Mouse (Mus musculus): ENCODE measurements around the gene Bbox1. TPM values are rescaled to one million over a fixed set of nuclear protein-coding genes. Genes with fewer than 3 reads are reported as not detected.

Gene Bbox1
- polyA plus RNA-seq, 1 experiment from 2014 or later = 1.1 TPM

DNA sequence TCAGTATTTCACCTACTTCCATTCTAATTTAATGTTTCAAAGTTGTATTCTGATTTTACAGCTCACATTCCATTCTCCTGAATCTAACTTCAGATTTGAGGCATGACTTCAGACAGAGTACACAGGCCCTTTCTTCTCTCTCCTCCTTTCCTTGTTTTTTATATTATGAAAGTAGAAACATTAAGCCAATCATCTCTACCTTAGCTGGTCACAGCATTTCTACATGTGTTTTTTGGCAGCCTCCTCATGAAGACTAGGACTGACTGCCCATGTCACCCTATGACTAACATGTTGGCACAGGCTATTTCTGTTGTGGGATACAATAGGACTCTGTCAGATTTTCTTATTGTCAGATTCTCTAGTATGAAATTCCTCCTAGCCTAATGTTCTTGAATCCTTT is 14.6 kb upstream of the Bbox1 start:
- Histone ChIP-seq H3K9ac (replicated peaks; ENCODE audit: low read depth) (no peak overlapping the region), H3K27ac (ENCODE audit: low read length) (no peak overlapping the region), H3K36me3 (ENCODE audit: insufficient read depth, low read length) (no peaks in the 10 kb centered on the region), H3K4me3 (ENCODE audit: low read depth, low read length) (no peak overlapping the region), H3K27me3 (replicated peaks; ENCODE audit: insufficient read depth, low read length) (no peaks in the 10 kb centered on the region), H3K4me1 (ENCODE audit: insufficient read depth, low read depth, low read length) (no peaks in the 10 kb centered on the region), H3K9me3 (ENCODE audit: low read length) (no peaks in the 10 kb centered on the region), H3K4me2 (replicated peaks; ENCODE audit: low read depth, low read length) (no peak overlapping the region)
- ATAC-seq (no peak), DNase-seq (ENCODE audit: low spot score) (no peak)
- TF ChIP-seq EP300 (IDR thresholded peaks at IDR 0.05) (no peak), CTCF (IDR thresholded peaks at IDR 0.05) (no peak)

GRCm38 (mm10) chr2:110319949-110320348 is 5.6 kb upstream of the Bbox1 start:
- Histone ChIP-seq H3K36me3 (ENCODE audit: insufficient read depth, low read length) (no peaks in the 10 kb centered on the region), H3K27ac (ENCODE audit: low read length) (no peak overlapping the region), H3K27me3 (replicated peaks; ENCODE audit: insufficient read depth, low read length) (no peaks in the 10 kb centered on the region), H3K4me2 (replicated peaks; ENCODE audit: low read depth, low read length) (no peak overlapping the region), H3K4me1 (ENCODE audit: insufficient read depth, low read depth, low read length) (no peaks in the 10 kb centered on the region), H3K9me3 (ENCODE audit: low read length) (no peaks in the 10 kb centered on the region), H3K4me3 (ENCODE audit: low read depth, low read length) (no peak overlapping the region), H3K9ac (replicated peaks; ENCODE audit: low read depth) (no peak overlapping the region)
- DNase-seq (ENCODE audit: low spot score) = peak; percentile 26
- 58% methylated on average over 4 of the region's 4 CpGs for WGBS
- no peak for ATAC-seq
- no peak for TF ChIP-seq EP300 (IDR thresholded peaks at IDR 0.05)

GRCm38 (mm10) chr2:110319266-110319665 is 4.9 kb upstream of the Bbox1 start:
- DNase-seq (ENCODE audit: low spot score) (no peak), ATAC-seq (no peak)
- no peaks in the 10 kb centered on the region for H3K9me3 ChIP-seq (ENCODE audit: low read length)
- H3K4me2 ChIP-seq (replicated peaks; ENCODE audit: low read depth, low read length) = no peak overlapping the region
- H3K9ac ChIP-seq (replicated peaks; ENCODE audit: low read depth) = no peak overlapping the region
- no peaks in the 10 kb centered on the region for H3K36me3 ChIP-seq (ENCODE audit: insufficient read depth, low read length)
- H3K4me3 ChIP-seq (ENCODE audit: low read depth, low read length) = no peak overlapping the region
- 73% methylated on average over 1 of the region's 1 CpGs for WGBS
- H3K27me3 ChIP-seq (replicated peaks; ENCODE audit: insufficient read depth, low read length) = no peaks in the 10 kb centered on the region
- H3K4me1 ChIP-seq (ENCODE audit: insufficient read depth, low read depth, low read length) = no peaks in the 10 kb centered on the region
- TF ChIP-seq EP300 (IDR thresholded peaks at IDR 0.05) (no peak), CTCF (IDR thresholded peaks at IDR 0.05) (no peak)
- no peak overlapping the region for H3K27ac ChIP-seq (ENCODE audit: low read length)

DNA sequence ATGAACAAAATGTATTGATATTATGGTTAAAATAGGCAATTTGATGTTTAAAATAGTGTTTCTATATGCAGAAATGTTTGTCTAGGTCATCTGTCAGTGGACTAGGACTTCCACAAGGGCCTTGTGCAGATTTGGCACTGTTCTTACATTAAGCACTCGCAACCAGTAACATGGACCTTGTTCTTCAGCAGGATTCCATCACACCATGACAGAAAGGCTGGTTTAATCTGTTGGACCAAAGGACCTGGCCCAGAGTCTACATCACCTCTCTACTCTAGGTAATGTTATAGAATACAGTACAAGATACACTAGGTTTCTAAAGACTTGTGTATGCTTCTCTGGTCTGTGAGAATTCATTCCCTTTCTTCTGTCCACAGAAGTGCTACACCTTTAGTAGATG is 4.4 kb upstream of the Bbox1 start:
- Histone ChIP-seq H3K4me2 (replicated peaks; ENCODE audit: low read depth, low read length) (no peak overlapping the region), H3K27me3 (replicated peaks; ENCODE audit: insufficient read depth, low read length) (no peaks in the 10 kb centered on the region), H3K9me3 (ENCODE audit: low read length) (no peaks in the 10 kb centered on the region), H3K4me1 (ENCODE audit: insufficient read depth, low read depth, low read length) (no peaks in the 10 kb centered on the region), H3K36me3 (ENCODE audit: insufficient read depth, low read length) (no peaks in the 10 kb centered on the region), H3K27ac (ENCODE audit: low read length) (no peak overlapping the region), H3K4me3 (ENCODE audit: low read depth, low read length) (no peak overlapping the region), H3K9ac (replicated peaks; ENCODE audit: low read depth) (no peak overlapping the region)
- 80% methylated on average over 1 of the region's 1 CpGs for WGBS
- no peak for ATAC-seq
- TF ChIP-seq EP300 (IDR thresholded peaks at IDR 0.05) = no peak
- TF ChIP-seq CTCF (IDR thresholded peaks at IDR 0.05) = no peak
- no peak for DNase-seq (ENCODE audit: low spot score)

DNA sequence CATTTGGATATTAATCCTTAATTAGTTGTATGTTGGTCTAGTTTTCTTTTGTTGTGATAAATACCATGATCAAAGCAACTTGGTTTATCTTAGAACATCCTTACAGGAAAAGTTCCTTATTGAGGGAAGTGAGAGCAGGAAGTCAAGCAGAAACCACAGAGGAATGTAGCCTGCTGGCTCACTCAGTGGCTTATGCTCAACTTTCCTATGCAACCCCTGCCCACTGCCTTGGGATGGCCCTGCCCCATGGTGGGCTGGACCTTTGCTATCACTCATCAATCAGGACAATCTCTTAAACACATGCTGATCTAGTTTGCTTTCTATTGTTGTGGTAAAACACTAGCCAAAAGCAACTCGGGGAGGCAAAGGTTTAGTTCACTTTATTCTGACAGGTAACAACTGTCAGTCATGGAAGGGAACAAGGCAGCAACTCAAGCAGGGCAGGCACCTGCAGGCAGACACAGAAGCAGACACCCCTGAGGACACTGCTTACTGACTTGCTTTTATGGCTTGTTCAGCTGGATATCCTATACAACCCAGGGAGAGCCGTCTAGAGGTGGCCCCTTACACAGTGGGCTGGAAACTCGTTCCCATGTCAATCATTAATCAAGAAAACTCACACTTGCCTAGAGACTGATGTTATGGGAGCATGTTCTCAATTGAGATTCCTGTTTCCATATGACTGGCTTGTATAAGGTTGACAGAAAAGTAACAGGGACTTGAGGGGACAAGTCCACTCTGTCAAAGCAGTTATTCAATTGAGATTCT is 1.9 kb upstream of the Bbox1 start:
- no peak overlapping the region for H3K27ac ChIP-seq (ENCODE audit: low read length)
- no peaks in the 10 kb centered on the region for H3K4me1 ChIP-seq (ENCODE audit: insufficient read depth, low read depth, low read length)
- no peak overlapping the region for H3K9ac ChIP-seq (replicated peaks; ENCODE audit: low read depth)
- no peaks in the 10 kb centered on the region for H3K27me3 ChIP-seq (replicated peaks; ENCODE audit: insufficient read depth, low read length)
- no peak for ATAC-seq
- H3K4me2 ChIP-seq (replicated peaks; ENCODE audit: low read depth, low read length) = no peak overlapping the region
- no peak overlapping the region for H3K4me3 ChIP-seq (ENCODE audit: low read depth, low read length)
- TF ChIP-seq EP300 (IDR thresholded peaks at IDR 0.05) = no peak
- no peak for TF ChIP-seq CTCF (IDR thresholded peaks at IDR 0.05)
- H3K9me3 ChIP-seq (ENCODE audit: low read length) = no peaks in the 10 kb centered on the region
- no peak for DNase-seq (ENCODE audit: low spot score)
- WGBS = 23% methylated on average over 3 of the region's 3 CpGs
- H3K36me3 ChIP-seq (ENCODE audit: insufficient read depth, low read length) = no peaks in the 10 kb centered on the region

DNA sequence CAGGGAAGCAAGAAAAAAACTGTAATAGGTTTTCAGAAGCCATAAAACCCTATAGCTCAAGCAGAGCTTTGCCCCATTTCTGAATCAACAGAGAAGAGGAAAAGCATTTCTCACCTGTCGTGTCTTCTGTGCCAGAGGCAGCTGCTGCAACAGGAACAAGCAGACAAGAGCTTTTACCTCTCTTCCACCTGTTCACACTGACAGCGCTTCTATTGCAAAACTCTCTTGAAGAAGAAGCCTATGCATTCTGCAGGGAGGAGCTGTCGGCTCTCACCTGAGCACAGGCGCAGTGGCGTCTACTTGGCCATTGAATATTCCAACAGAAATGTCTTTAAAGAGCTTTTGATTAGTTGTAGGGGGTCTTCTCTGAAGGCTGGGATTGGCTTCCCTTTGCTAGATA is 286 bp downstream of the Bbox1 start:
- H3K27ac ChIP-seq (ENCODE audit: low read length) = no peak overlapping the region
- no peaks in the 10 kb centered on the region for H3K9me3 ChIP-seq (ENCODE audit: low read length)
- H3K4me2 ChIP-seq (replicated peaks; ENCODE audit: low read depth, low read length) = no peak overlapping the region
- DNase-seq (ENCODE audit: low spot score) = no peak
- H3K4me3 ChIP-seq (ENCODE audit: low read depth, low read length) = no peak overlapping the region
- H3K4me1 ChIP-seq (ENCODE audit: insufficient read depth, low read depth, low read length) = no peaks in the 10 kb centered on the region
- no peaks in the 10 kb centered on the region for H3K36me3 ChIP-seq (ENCODE audit: insufficient read depth, low read length)
- H3K9ac ChIP-seq (replicated peaks; ENCODE audit: low read depth) = no peak overlapping the region
- H3K27me3 ChIP-seq (replicated peaks; ENCODE audit: insufficient read depth, low read length) = no peaks in the 10 kb centered on the region
- no peak for TF ChIP-seq EP300 (IDR thresholded peaks at IDR 0.05)
- TF ChIP-seq CTCF (IDR thresholded peaks at IDR 0.05) = no peak
- no peak for ATAC-seq
- 84% methylated on average over 5 of the region's 5 CpGs for WGBS
